Mouse (Mus musculus) lung, embryonic 15.5 days (tissue): ENCODE measurements around the gene Snx14. TPM values are rescaled to one million over a fixed set of nuclear protein-coding genes. Genes with fewer than 3 reads are reported as not detected.
"Not testable (repeated sequence)": the region's sequence is repeated elsewhere in the genome, so short reads cannot be mapped to it uniquely, and the experiment has no call there.

Experiments used
- ATAC-seq: fragments of 200-750 bp; cut with Nextera tagmentation; 2 replicates; pipeline ENCODE4 v1.8.0; 2017; ENCODE audit warnings: moderate number of reproducible peaks, borderline replicate concordance; ENCODE audit not compliant: low FRiP score, low TSS enrichment; ENCODE audit errors: extremely low read depth
- H3K27ac ChIP-seq: fragments of 300-500 bp; sonication (generic); 2 replicates; pipeline ENCODE4 v1.5.1; 2015; ENCODE audit warnings: moderate library complexity, mild to moderate bottlenecking, inconsistent platforms
- H3K27me3 ChIP-seq: fragments of 300-500 bp; sonication (generic); 2 replicates; pipeline ENCODE4 v1.6.1; 2015; ENCODE audit warnings: inconsistent platforms
- H3K36me3 ChIP-seq: fragments of 300-500 bp; sonication (generic); 2 replicates; pipeline ENCODE4 v1.6.1; 2015; ENCODE audit warnings: inconsistent platforms
- H3K4me1 ChIP-seq: fragments of 300-500 bp; sonication (generic); 2 replicates; pipeline ENCODE4 v1.6.1; 2015; ENCODE audit warnings: inconsistent platforms
- H3K4me2 ChIP-seq: fragments of 300-500 bp; sonication (generic); 2 replicates; pipeline ENCODE4 v1.6.1; 2015; ENCODE audit warnings: inconsistent platforms, mild to moderate bottlenecking, moderate library complexity
- H3K4me3 ChIP-seq: fragments of 300-500 bp; sonication (generic); 2 replicates; pipeline ENCODE4 v1.5.1; 2015; ENCODE audit warnings: mild to moderate bottlenecking, inconsistent platforms
- H3K9ac ChIP-seq: fragments of 300-500 bp; sonication (generic); 2 replicates; pipeline ENCODE4 v1.6.1; 2015; ENCODE audit warnings: inconsistent platforms
- H3K9me3 ChIP-seq: fragments of 300-500 bp; sonication (generic); 2 replicates; pipeline ENCODE4 v1.6.1; 2016; ENCODE audit warnings: inconsistent platforms
- WGBS: fragments of 180-500 bp; shearing (Covaris S2); methylation state at CpG from one replicate; pipeline ENCODE4 v1.1.7; 2015; 5-methylcytosine and 5-hydroxymethylcytosine counted together
- polyA plus RNA-seq: library from polyadenylated mRNA; unstranded; fragments of >200 nt; fragmentation: Nextera tagmentation; extraction: Ambion mirVana; gene quantifications from 2 replicates; pipeline ENCODE4 v1.2.1, GENCODE M21; 2015

Gene Snx14
- polyA plus RNA-seq: 26.3 and 27.5 TPM in 2 replicates

DNA sequence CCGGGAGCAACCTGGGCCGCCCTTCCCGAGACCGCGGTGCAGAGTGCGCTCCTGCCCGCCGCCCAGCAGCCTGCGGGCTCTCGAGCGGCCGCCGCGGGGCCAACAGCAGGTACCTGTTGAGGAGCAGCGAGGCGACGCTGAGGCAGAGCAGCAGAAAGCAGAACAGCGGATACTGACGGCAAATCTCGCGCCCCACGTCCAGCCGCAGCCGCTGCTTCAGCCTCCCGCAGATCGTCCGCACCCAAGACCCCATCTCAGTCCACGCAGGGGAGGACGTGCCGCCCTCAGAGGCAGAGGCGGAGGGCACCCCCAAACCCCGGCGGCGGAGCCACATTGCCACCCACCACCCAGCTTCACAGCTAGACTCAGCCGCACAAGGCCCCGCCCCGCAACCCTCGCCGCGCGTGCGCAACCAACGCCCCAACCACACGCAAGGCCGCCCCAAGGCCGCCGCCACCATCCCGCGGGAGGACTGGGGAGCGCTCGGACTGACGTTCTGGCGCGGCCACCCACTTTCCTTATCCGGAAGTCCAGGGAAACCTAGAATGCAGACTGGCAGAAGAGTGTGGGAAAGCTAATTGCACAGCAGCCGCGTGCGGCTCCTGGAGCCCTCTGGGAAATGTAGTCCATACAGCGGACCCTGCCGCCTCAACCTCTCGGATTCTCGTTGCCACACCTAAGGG lies at the start of gene Snx14:
Gene Snx14 (minus strand): TSS at position 404 of the 683 bp plus-strand sequence.
- Histone ChIP-seq H3K9me3 (no peaks in the 10 kb centered on the region), H3K27ac (peak within 1 kb of the TSS; percentile 93), H3K4me2 (peak within 1 kb of the TSS; percentile 87), H3K4me1 (0 out of 2 replicates have a peak, but pooled peaks cover 8% of the 10 kb centered on the region), H3K4me3 (peak within 1 kb of the TSS; percentile 68), H3K36me3 (0 out of 2 replicates have a peak, but pooled peaks cover 3% of the 10 kb centered on the region), H3K9ac (peak within 1 kb of the TSS; percentile 71), H3K27me3 (no peaks in the 10 kb centered on the region)
- WGBS: under 1% methylated on average over 59 of the region's 62 CpGs
- ATAC-seq: peak; percentile 98

GRCm38 (mm10) chr9:88484531-88484930 lies 45.8 kb upstream of the Snx14 start:
- 37% methylated on average over 6 of the region's 6 CpGs for WGBS
- H3K4me3 ChIP-seq: no peak overlapping the region
- H3K27ac ChIP-seq: no peak overlapping the region
- H3K9ac ChIP-seq: no peak overlapping the region
- no peaks in the 10 kb centered on the region for H3K27me3 ChIP-seq
- peaks cover 16% of the 10 kb centered on the region for H3K4me1 ChIP-seq
- no peak for ATAC-seq
- no peaks in the 10 kb centered on the region for H3K9me3 ChIP-seq
- no peaks in the 10 kb centered on the region for H3K36me3 ChIP-seq
- no peak overlapping the region for H3K4me2 ChIP-seq

- H3K4me1 ChIP-seq: peaks cover 16% of the 10 kb centered on the region
- WGBS: under 1% methylated on average over 27 of the region's 52 CpGs
- H3K9me3 ChIP-seq: no peaks in the 10 kb centered on the region
- H3K36me3 ChIP-seq: no peaks in the 10 kb centered on the region
- peak overlapping the region; percentile 54 for H3K4me2 ChIP-seq
- no peak for ATAC-seq
- no peaks in the 10 kb centered on the region for H3K27me3 ChIP-seq
- peak overlapping the region; percentile 100 for H3K4me3 ChIP-seq
- H3K9ac ChIP-seq: peak overlapping the region; percentile 87
- peak overlapping the region; percentile 100 for H3K27ac ChIP-seq
These were observed 44.2 kb upstream of the Snx14 start for GRCm38 (mm10) chr9:88482829-88483396.

DNA sequence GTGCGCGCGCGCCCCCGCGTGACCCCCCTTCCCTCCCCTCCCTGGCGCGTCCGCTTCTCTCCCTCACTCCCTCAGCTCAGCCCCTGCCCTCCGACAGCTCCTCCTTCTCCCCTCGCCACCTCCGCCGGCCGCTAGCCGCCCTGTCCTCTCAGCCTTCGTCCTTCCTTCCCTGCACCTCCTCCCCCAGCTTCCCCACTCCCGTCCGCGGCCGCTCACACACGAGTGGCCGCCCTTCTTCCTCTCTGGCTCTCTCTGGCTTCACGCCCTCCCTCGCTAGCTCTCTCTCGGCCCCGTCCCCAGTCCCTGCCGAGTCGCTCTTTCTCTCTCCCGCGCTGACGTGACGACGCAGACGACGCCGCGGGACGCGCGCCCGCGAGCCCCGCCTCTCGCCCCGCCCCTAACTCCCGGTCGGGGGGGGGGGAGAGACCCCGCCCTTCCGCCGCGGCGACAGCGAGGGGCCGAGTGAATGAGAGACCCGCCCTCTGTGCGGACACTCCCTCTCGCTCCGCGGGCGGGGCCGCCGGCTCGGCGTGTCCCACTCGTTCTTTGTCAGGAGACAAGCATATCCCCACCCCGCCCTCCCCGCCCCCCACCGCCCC lies 43.6 kb upstream of the Snx14 start, which contains the start of gene Syncrip:
Gene Syncrip (minus strand): TSS at position 345 of the 599 bp plus-strand sequence.
- peaks cover 16% of the 10 kb centered on the region for H3K4me1 ChIP-seq
- peak within 1 kb of the TSS; percentile 100 for H3K4me3 ChIP-seq
- WGBS: under 1% methylated on average over 40 of the region's 68 CpGs
- H3K27me3 ChIP-seq, H3K9me3 ChIP-seq, H3K36me3 ChIP-seq: not testable (repeated sequence)
- H3K4me2 ChIP-seq: peak within 1 kb of the TSS; percentile 68
- peak; percentile 95 for ATAC-seq
- H3K27ac ChIP-seq: peak within 1 kb of the TSS; percentile 100
- H3K9ac ChIP-seq: peak within 1 kb of the TSS; percentile 99

GRCm38 (mm10) chr9:88481791-88482160 lies 43.0 kb upstream of the Snx14 start:
- H3K4me1 ChIP-seq: peaks cover 16% of the 10 kb centered on the region
- peak overlapping the region; percentile 68 for H3K4me2 ChIP-seq
- WGBS: 1% methylated on average over 23 of the region's 43 CpGs
- H3K9me3 ChIP-seq: no peaks in the 10 kb centered on the region
- peak overlapping the region; percentile 100 for H3K4me3 ChIP-seq
- ATAC-seq: no peak; the same call in 1 of the 2 replicates
- no peaks in the 10 kb centered on the region for H3K27me3 ChIP-seq
- H3K36me3 ChIP-seq: peaks cover 7% of the 10 kb centered on the region
- H3K27ac ChIP-seq: peak overlapping the region; percentile 100
- H3K9ac ChIP-seq: peak overlapping the region; percentile 99

- peak; percentile 2; the same call in 1 of the 2 replicates for ATAC-seq
- H3K9ac ChIP-seq: peak overlapping the region; percentile 99
- under 1% methylated on average over 69 of the region's 78 CpGs for WGBS
These were observed 42.5 kb upstream of the Snx14 start for GRCm38 (mm10) chr9:88481061-88481790.

GRCm38 (mm10) chr9:88480120-88480519 lies 41.4 kb upstream of the Snx14 start:
- Histone ChIP-seq H3K4me3 (peak overlapping the region; percentile 100), H3K9me3 (no peaks in the 10 kb centered on the region), H3K4me2 (peak overlapping the region; percentile 68), H3K27ac (no peak overlapping the region), H3K4me1 (peaks cover 16% of the 10 kb centered on the region), H3K36me3 (peaks cover 17% of the 10 kb centered on the region), H3K9ac (peak overlapping the region; percentile 99), H3K27me3 (no peaks in the 10 kb centered on the region)
- 0% methylated on average over 1 of the region's 1 CpGs for WGBS
- no peak for ATAC-seq

More at GRCm38 (mm10) chr9:88481061-88481790, 42.5 kb upstream of the Snx14 start:
- Histone ChIP-seq H3K4me2 (peak overlapping the region; percentile 68), H3K9me3 (no peaks in the 10 kb centered on the region), H3K36me3 (peaks cover 8% of the 10 kb centered on the region), H3K27me3 (no peaks in the 10 kb centered on the region), H3K27ac (peak overlapping the region; percentile 100), H3K4me3 (peak overlapping the region; percentile 100), H3K4me1 (peaks cover 16% of the 10 kb centered on the region)

- WGBS: 40% methylated on average over 1 of the region's 1 CpGs
- Histone ChIP-seq H3K36me3 (peaks cover 44% of the 10 kb centered on the region), H3K4me2 (no peak overlapping the region), H3K27me3 (no peaks in the 10 kb centered on the region), H3K4me1 (peaks cover 6% of the 10 kb centered on the region), H3K9ac (no peak overlapping the region), H3K9me3 (no peaks in the 10 kb centered on the region), H3K27ac (no peak overlapping the region), H3K4me3 (no peak overlapping the region)
- no peak for ATAC-seq
These were observed 37.4 kb upstream of the Snx14 start for GRCm38 (mm10) chr9:88476138-88476537.

- H3K36me3 ChIP-seq: peaks cover 45% of the 10 kb centered on the region
- not testable (repeated sequence) for H3K9ac ChIP-seq, H3K27ac ChIP-seq, H3K9me3 ChIP-seq, ATAC-seq, H3K4me3 ChIP-seq, H3K27me3 ChIP-seq, H3K4me1 ChIP-seq, H3K4me2 ChIP-seq
- WGBS: 92% methylated on average over 3 of the region's 4 CpGs
These were observed 22.3 kb upstream of the Snx14 start for GRCm38 (mm10) chr9:88461017-88461416.

DNA sequence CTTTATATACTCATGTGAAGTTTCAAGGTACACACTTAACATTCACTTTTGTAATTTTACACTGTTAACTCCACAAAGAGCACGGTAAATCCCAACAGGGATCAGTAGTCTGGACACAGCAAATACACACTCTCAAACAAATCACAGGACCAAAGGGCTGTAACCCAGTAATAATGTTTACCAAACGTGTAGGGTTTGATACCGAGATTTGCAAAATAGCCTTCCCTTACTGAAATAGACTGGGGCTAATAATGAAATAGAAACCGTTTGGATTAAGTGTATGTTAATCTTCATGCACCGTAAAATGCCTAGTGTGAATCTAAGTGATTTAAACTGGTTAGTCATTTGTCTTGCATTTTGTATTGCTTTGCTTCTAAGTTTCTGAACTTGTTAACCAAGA lies 1.2 kb upstream of the Snx14 start:
- Histone ChIP-seq H3K4me3 (0 out of 2 replicates have a peak overlapping the region, but pooled peaks have one; percentile 68), H3K36me3 (peaks cover 12% of the 10 kb centered on the region; the same call in 1 of the 2 replicates), H3K27me3 (no peaks in the 10 kb centered on the region), H3K4me2 (peak overlapping the region; percentile 87), H3K9ac (no peak overlapping the region), H3K27ac (no peak overlapping the region), H3K4me1 (0 out of 2 replicates have a peak, but pooled peaks cover 8% of the 10 kb centered on the region), H3K9me3 (no peaks in the 10 kb centered on the region)
- 18% methylated on average over 5 of the region's 5 CpGs for WGBS
- ATAC-seq: no peak

DNA sequence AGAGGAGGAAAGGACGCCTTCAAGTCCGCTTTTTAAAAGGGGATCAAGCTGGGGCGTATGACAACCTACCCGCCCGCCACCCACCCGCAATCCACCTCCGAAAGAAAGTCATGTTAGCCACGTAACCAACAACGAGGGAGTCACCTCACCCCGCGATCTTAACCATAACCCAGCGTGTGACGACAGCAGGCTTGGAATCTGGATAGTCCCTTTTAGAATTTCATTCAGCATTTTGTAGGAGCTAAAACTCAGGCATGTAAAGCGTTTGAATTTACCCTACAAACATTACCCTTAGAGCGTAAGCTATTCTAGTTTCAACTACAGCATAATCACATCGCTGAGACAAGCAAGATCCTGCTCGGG lies 461 bp upstream of the Snx14 start:
- peak overlapping the region; percentile 93 for H3K27ac ChIP-seq
- peak; percentile 45 for ATAC-seq
- peaks cover 5% of the 10 kb centered on the region; the same call in 1 of the 2 replicates for H3K36me3 ChIP-seq
- peak overlapping the region; percentile 68 for H3K4me3 ChIP-seq
- no peaks in the 10 kb centered on the region for H3K27me3 ChIP-seq
- 0 out of 2 replicates have a peak, but pooled peaks cover 8% of the 10 kb centered on the region for H3K4me1 ChIP-seq
- no peaks in the 10 kb centered on the region for H3K9me3 ChIP-seq
- H3K9ac ChIP-seq: peak overlapping the region; percentile 41
- peak overlapping the region; percentile 87 for H3K4me2 ChIP-seq
- WGBS: under 1% methylated on average over 17 of the region's 17 CpGs
